Mouse (Mus musculus) stomach, postnatal 0 days (tissue): ENCODE results near the gene Abce1.

Source experiments
- CTCF ChIP-seq: IDR thresholded peaks from 2 replicates; pipeline ENCODE4 v1.5.1; 2016; ENCODE audit warnings: antibody characterized with exemption, low read depth, mild to moderate bottlenecking, moderate library complexity
- EP300 ChIP-seq: optimal IDR thresholded peaks from 2 replicates; pipeline ENCODE3; 2016; ENCODE audit warnings: antibody characterized with exemption

DNA sequence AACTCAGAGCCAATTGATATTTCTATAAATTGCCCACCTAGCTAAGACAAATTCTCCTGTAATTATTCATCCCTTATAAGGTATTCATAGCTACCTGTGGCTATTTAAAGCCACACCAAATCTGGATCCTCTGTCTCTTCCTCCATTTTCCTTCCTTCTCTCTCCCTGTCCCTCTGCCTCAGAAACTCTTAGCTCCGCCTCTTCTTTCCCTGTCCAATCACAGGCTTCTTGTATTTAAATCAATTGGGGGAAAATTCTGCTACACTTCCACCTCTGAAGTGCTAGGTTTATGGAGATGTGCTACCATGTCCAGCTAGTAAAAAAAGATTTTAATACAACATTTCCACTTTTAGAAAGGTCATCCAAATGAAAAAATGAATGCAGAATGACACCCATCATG is 76.0 kb downstream of the Abce1 start:
- TF ChIP-seq CTCF = no peak
- TF ChIP-seq EP300 = no peak
